Comparison of ENCODE assay signal across 8 mouse cellular contexts in genomic region chr6:149408833-149409332, GRCm38 (mm10). TPM values are rescaled to one million over a fixed set of nuclear protein-coding genes. Genes with fewer than 3 reads are reported as not detected.
DNase-seq lines count a peak whose midpoint lies in the region; ATAC-seq lines count a peak whose summit lies in the region.

Gene Bicd1 (plus strand): TSS chr6:149408886.

- H3K4me1 ChIP-seq in megakaryocyte, embryonic 14.5 days: peaks cover 32% of the 10 kb centered on the region

- H3K36me3 ChIP-seq in megakaryocyte, embryonic 14.5 days (replicated peaks; ENCODE audit: low read length): no peaks in the 10 kb centered on the region

- H3K4me3 ChIP-seq in megakaryocyte, embryonic 14.5 days (replicated peaks): peak within 1 kb of the TSS; percentile 98

- H3K9me3 ChIP-seq in megakaryocyte, embryonic 14.5 days: no peaks in the 10 kb centered on the region

- peak; percentile 80 to 91 for DNase-seq in adrenal gland, adult (ENCODE audit: inconsistent age in 2 of 2, low spot score in 1 of 2)
- peak; percentile 92 for DNase-seq in embryo, embryonic 10 days (ENCODE audit: low spot score)
- peak; percentile 39 for DNase-seq in gastrocnemius, postnatal 10 days
- DNase-seq in left cerebral cortex, adult 9 months (ENCODE audit: low spot score in 2 of 2): peak; percentile 83 to 93
- peak; percentile 93 to 96 for DNase-seq in right cerebral cortex, postnatal 10 days (ENCODE audit: low spot score in 2 of 2)
- peak; percentile 55 for DNase-seq in urinary bladder, postnatal 25 days (ENCODE audit: low spot score)

- no peaks in the 10 kb centered on the region for H3K27me3 ChIP-seq in megakaryocyte, embryonic 14.5 days (replicated peaks)

- peak; percentile 85 for ATAC-seq in inflammation-experienced regulatory T-cells, adult 6 months

RNA-seq across cellular contexts. Expression of gene Bicd1, which starts in this region (rescaled TPM):
- 1 to 10 TPM; 1.2 to 1.7 TPM for total RNA-seq in gastrocnemius, postnatal 10 days (2021)
- polyA plus RNA-seq in inflammation-experienced regulatory T-cells, adult 6 months (2017; shearing (Covaris generic)): 10 to 100 TPM; 13.2 to 23.7 (median 15.9) TPM
- polyA plus RNA-seq in megakaryocyte, embryonic 14.5 days (2012; ENCODE audit: insufficient read depth, low replicate concordance): 0.28 and 0.79 TPM in 2 replicates

Comparison
In these comparisons a context has a peak if more than half of its experiments do, and no peak if none do; other contexts are left out.
1. Peak in every context shown above with its lines: DNase-seq, ATAC-seq and H3K4me3 ChIP-seq.
2. DNase-seq: peak in every context shown above with its lines; median percentile 94 in right cerebral cortex, postnatal 10 days; 92 in embryo, embryonic 10 days; 88 in left cerebral cortex, adult 9 months; 86 in adrenal gland, adult; 55 in urinary bladder, postnatal 25 days; 39 in gastrocnemius, postnatal 10 days.